Mouse (Mus musculus): ENCODE measurements around the gene Kynu. TPM values are rescaled to one million over a fixed set of nuclear protein-coding genes. Genes with fewer than 3 reads are reported as not detected.
A peak's percentile ranks its signal among the peaks of the same experiment; 100 is the strongest.

Gene Kynu
- under 1 TPM; 0.32 to 0.73 TPM for polyA plus RNA-seq (2017; shearing (Covaris generic))

GRCm38 (mm10) chr2:43555062-43555888 is at the start of gene Kynu:
Gene Kynu, plus strand, starts transcription at chr2:43555329.
- ATAC-seq: no peak

GRCm38 (mm10) chr2:43506182-43506581 is 48.9 kb upstream of the Kynu start:
- no peak for ATAC-seq

- ATAC-seq: no peak
These were observed 41.3 kb upstream of the Kynu start for GRCm38 (mm10) chr2:43513852-43514251.

- no peak for ATAC-seq
These were observed 20.7 kb upstream of the Kynu start for GRCm38 (mm10) chr2:43534417-43534816.

- no peak for ATAC-seq
These were observed 12.5 kb upstream of the Kynu start for GRCm38 (mm10) chr2:43542615-43543014.

- ATAC-seq: no peak
These were observed 9.5 kb upstream of the Kynu start for GRCm38 (mm10) chr2:43545665-43546064.

- no peak for ATAC-seq
These were observed 8.7 kb upstream of the Kynu start for GRCm38 (mm10) chr2:43546448-43546847.

- ATAC-seq: no peak
These were observed 913 bp upstream of the Kynu start for GRCm38 (mm10) chr2:43554216-43554615.

GRCm38 (mm10) chr2:43555889-43556285 is 758 bp downstream of the Kynu start:
- ATAC-seq: no peak

GRCm38 (mm10) chr2:43556985-43557384 is 1.9 kb downstream of the Kynu start:
- no peak for ATAC-seq

- no peak for ATAC-seq
These were observed 6.1 kb downstream of the Kynu start for GRCm38 (mm10) chr2:43561209-43561608.

GRCm38 (mm10) chr2:43562779-43563178 is 7.7 kb downstream of the Kynu start:
- ATAC-seq: no peak

GRCm38 (mm10) chr2:43568406-43568805 is 13.3 kb downstream of the Kynu start:
- peak; percentile 28 for ATAC-seq

GRCm38 (mm10) chr2:43573526-43573925 is 18.4 kb downstream of the Kynu start:
- no peak for ATAC-seq

GRCm38 (mm10) chr2:43583243-43583812 is 28.2 kb downstream of the Kynu start:
- ATAC-seq: no peak

- no peak for ATAC-seq
These were observed 30.4 kb downstream of the Kynu start for GRCm38 (mm10) chr2:43585508-43585907.

- ATAC-seq: no peak
These were observed 32.7 kb downstream of the Kynu start for GRCm38 (mm10) chr2:43587832-43588231.

- no peak for ATAC-seq
These were observed 37.0 kb downstream of the Kynu start for GRCm38 (mm10) chr2:43592001-43592704.

GRCm38 (mm10) chr2:43613571-43613970 is 58.4 kb downstream of the Kynu start:
- ATAC-seq: no peak

- ATAC-seq: no peak
These were observed 66.0 kb downstream of the Kynu start for GRCm38 (mm10) chr2:43621140-43621539.

GRCm38 (mm10) chr2:43622844-43623243 is 67.7 kb downstream of the Kynu start:
- ATAC-seq: no peak

- ATAC-seq: no peak
These were observed 76.7 kb downstream of the Kynu start for GRCm38 (mm10) chr2:43631786-43632185.

GRCm38 (mm10) chr2:43636498-43636897 is 81.4 kb downstream of the Kynu start:
- no peak for ATAC-seq

- no peak for ATAC-seq
These were observed 91.8 kb downstream of the Kynu start for GRCm38 (mm10) chr2:43646962-43647361.
